Mouse (Mus musculus) heart, adult 9 months (tissue): ENCODE data around the gene Pik3cb.

Source experiments
- DNase-seq, 2 experiments: peaks; one replicate each; pipeline ENCODE4 v3.0.0; 2022; ENCODE audit warnings: low spot score in 2 of 2

Pik3cb gene

DNA sequence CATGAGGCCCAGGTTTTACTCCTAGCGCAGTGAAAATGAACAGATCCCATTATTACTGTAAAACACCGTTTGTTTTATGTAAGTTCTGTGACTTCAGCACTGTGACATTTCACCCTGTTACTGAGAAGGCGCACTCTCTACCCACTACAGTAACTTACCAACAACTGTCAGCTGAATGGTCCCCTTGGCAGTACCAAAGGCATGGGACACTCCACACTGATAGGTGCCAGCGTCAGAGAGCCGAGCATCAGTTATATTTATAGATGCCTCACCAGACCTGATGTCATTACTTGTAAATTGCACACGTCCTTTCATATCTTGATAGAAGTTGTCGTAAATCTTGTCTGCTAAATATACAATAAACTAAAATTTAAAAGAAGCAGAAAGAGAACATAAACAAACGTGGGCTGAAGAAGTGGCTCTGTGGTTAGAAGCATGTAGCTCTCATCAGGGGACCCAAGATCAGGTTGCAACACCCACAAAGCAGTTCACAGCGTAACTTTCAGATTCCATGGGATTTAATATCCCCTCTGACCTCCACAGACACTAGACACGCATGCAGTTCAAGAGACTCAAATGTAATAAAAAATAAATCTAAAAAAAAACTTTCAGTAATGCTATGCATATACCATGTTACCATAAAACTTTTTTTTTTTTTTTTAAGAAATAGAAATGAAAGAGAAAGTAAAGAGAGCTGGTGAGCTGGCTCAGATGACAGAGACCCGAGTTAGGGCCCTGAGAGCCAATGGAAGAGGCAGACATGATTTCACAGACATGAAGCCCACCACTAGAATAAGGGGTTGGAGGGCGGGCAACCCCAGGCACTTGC is 131.1 kb downstream of the Pik3cb start:
- peak; percentile 6 to 19 for DNase-seq

DNA sequence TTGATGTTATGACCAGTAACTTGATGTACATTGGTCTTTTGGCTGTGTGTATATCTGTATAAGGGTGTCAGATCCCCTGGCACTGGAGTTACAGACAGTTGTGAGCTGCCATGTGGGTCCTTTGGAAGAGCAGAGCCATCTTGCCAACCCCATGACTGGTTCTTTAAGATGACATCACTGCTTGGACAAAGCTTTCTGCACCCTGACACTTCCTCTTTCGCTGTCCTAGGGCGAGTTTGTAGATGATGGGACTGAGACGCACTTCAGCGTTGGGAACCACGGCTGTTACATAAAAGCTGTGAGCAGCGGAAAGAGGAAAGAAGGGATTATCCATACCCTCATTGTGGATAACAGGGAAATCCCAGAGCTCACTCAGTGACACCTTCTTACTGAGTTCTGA is 139.1 kb downstream of the Pik3cb start:
- no peak for DNase-seq

DNA sequence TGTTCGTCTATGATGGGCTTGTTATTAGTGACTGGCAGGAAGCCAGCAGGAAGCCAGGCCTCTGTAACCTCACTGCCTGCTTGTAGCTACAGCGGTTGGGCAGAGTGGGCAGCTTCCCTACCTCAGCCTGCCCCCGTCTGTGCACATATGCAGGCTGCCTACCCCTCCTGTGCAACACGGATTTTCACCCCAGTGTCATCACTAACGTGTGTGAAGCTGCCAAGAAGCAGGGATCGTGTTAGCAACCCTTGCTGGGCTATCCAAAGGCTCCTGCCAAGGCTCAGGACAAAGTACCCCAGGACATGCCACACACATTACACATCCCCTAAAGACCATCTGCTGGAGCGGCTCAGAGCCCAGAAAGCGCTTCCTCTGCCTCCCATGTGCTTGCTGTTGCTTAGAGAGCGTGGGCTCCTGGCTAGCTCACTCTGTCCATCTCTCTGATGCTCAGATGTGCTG is 140.5 kb downstream of the Pik3cb start:
- no peak for DNase-seq

DNA sequence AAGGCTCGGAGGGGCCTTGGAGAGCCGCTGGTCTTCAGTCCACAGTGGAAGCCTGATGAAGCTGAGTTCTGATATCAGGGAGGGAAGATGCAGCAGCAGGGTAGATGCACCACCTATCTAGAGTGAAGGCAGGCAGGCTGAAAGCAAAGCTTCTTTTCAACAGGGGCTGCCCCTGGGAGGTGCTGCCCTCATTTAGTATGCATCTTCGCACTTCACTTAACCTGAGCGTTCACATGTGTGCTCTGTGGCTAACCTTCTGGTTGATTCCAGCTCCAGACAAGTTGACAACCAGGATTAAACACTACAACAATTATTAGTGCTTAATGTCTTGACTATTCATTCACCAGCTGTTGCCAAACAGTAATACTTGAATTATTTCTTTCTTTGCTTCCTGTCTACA is 146.3 kb downstream of the Pik3cb start:
- DNase-seq, result no peak

- DNase-seq, result no peak
Measured at GRCm38 (mm10) chr9:98987131-98987530, 153.3 kb downstream of the Pik3cb start.
